Mouse (Mus musculus): ENCODE measurements around the gene Igfbp1. TPM values are rescaled to one million over a fixed set of nuclear protein-coding genes. Genes with fewer than 3 reads are reported as not detected.
"Not testable (repeated sequence)": the region's sequence is repeated elsewhere in the genome, so short reads cannot be mapped to it uniquely, and the experiment has no call there.

Igfbp1 gene
- polyA plus RNA-seq, 1 experiment from 2014 or later: 0.31 TPM

DNA sequence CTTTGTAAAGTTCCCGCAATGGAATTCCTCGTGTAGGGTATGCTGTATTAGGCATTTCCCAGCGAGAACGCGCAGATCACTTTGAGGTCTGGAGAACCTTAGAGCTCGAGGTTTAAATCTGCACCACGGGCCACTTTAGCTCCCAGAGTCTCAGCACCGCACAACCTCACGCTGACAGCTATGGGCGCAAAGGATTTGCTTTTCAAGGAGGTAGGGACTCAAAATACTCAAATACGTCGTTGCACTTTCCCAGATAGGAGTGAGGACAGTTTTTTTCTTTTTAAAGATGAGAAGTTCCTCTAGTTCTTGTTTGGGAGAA, 16.7 kb downstream of the Igfbp1 start:
- no peak for ATAC-seq (ENCODE audit: insufficient number of reproducible peaks, insufficient read depth, low FRiP score, low TSS enrichment, low read depth)
- Histone ChIP-seq H3K27ac (no peak overlapping the region; the same call in 1 of the 2 replicates), H3K9me3 (no peaks in the 10 kb centered on the region), H3K4me2 (peak overlapping the region; percentile 94), H3K27me3 (peaks cover 33% of the 10 kb centered on the region), H3K9ac (peak overlapping the region; percentile 81; the same call in 1 of the 2 replicates), H3K36me3 (peaks cover 6% of the 10 kb centered on the region), H3K4me3 (peak overlapping the region; percentile 67), H3K4me1 (peaks cover 42% of the 10 kb centered on the region)
- 1% methylated on average over 12 of the region's 12 CpGs for WGBS

DNA sequence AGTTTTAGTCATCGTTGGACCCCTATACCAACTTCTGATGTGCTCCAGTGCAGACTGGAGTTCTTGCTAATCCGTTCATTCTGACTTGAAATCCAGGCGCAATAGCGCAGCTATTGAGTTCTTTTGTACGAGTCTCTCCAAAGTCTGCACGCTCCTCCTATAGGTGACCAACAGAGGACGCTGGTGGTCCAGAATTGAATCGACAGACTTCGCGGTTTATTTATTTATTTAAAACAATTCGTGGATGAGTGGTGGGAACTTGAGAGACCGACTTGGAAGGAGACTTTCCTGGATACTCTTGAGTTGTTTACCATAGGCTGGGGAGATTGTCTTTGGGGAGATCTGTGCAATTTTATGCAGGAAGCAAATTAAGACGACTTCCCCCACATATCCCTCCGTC, 17.2 kb downstream of the Igfbp1 start:
- ATAC-seq (ENCODE audit: insufficient number of reproducible peaks, insufficient read depth, low FRiP score, low TSS enrichment, low read depth): no peak

GRCm38 (mm10) chr11:7215703-7216102, 18.1 kb downstream of the Igfbp1 start:
- H3K27me3 ChIP-seq: peaks cover 33% of the 10 kb centered on the region
- H3K36me3 ChIP-seq: no peaks in the 10 kb centered on the region
- H3K4me1 ChIP-seq: peaks cover 39% of the 10 kb centered on the region
- no peak overlapping the region for H3K4me2 ChIP-seq
- no peak overlapping the region for H3K4me3 ChIP-seq
- WGBS: 7% methylated on average over 8 of the region's 8 CpGs
- H3K9me3 ChIP-seq: no peaks in the 10 kb centered on the region
- no peak for ATAC-seq (ENCODE audit: insufficient number of reproducible peaks, insufficient read depth, low FRiP score, low TSS enrichment, low read depth)
- H3K27ac ChIP-seq: no peak overlapping the region
- no peak overlapping the region for H3K9ac ChIP-seq

More for the DNA sequence above, 17.2 kb downstream of the Igfbp1 start:
- H3K4me1 ChIP-seq: peaks cover 42% of the 10 kb centered on the region
- H3K27me3 ChIP-seq: peaks cover 33% of the 10 kb centered on the region
- no peak overlapping the region for H3K9ac ChIP-seq
- peak overlapping the region; percentile 67; the same call in 1 of the 2 replicates for H3K4me3 ChIP-seq
- peak overlapping the region; percentile 94 for H3K4me2 ChIP-seq
- H3K27ac ChIP-seq: no peak overlapping the region
- no peaks in the 10 kb centered on the region for H3K9me3 ChIP-seq
- 0 out of 2 replicates have a peak, but pooled peaks cover 1% of the 10 kb centered on the region for H3K36me3 ChIP-seq
- 5% methylated on average over 14 of the region's 14 CpGs for WGBS

- WGBS: 77% methylated on average over 8 of the region's 8 CpGs
Observed at GRCm38 (mm10) chr11:7221826-7222225, 24.2 kb downstream of the Igfbp1 start.

DNA sequence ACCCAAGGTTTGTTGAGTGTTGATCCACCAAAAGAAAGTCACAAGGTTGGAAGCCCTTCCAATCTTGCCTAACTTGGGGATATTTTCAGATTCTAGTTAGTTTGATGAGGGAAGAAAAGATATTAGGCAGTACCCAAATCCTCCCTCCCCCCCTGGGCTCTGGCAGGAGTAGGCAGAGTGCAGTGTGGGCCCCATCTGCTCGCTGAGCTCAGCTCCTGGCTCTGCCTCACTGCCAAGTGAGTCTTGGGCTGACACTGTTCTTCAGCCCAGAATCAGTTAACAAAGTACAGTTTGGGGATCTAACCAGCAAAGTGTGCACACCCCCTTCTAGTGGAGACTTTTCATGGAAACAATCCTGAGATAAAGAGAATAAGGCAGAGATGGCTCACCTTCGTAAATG, 28.6 kb downstream of the Igfbp1 start:
- ATAC-seq (ENCODE audit: insufficient number of reproducible peaks, insufficient read depth, low FRiP score, low TSS enrichment, low read depth): no peak
- peak overlapping the region; percentile 66; the same call in 1 of the 2 replicates for H3K27ac ChIP-seq
- no peak overlapping the region for H3K4me2 ChIP-seq
- peaks cover 29% of the 10 kb centered on the region for H3K4me1 ChIP-seq
- no peaks in the 10 kb centered on the region for H3K9me3 ChIP-seq
- WGBS: 55% methylated on average over 2 of the region's 2 CpGs
- H3K9ac ChIP-seq: no peak overlapping the region
- H3K36me3 ChIP-seq: no peaks in the 10 kb centered on the region
- H3K4me3 ChIP-seq: no peak overlapping the region
- H3K27me3 ChIP-seq: no peaks in the 10 kb centered on the region

More at GRCm38 (mm10) chr11:7221826-7222225, 24.2 kb downstream of the Igfbp1 start:
- H3K9me3 ChIP-seq; ATAC-seq (ENCODE audit: insufficient number of reproducible peaks, insufficient read depth, low FRiP score, low TSS enrichment, low read depth); H3K4me2 ChIP-seq; H3K27ac ChIP-seq; H3K4me3 ChIP-seq; H3K9ac ChIP-seq; H3K27me3 ChIP-seq; H3K36me3 ChIP-seq: not testable (repeated sequence)
- H3K4me1 ChIP-seq: peaks cover 19% of the 10 kb centered on the region

- Histone ChIP-seq H3K9ac (0 out of 2 replicates have a peak overlapping the region, but pooled peaks have one; percentile 11), H3K4me3 (no peak overlapping the region), H3K27ac (peak overlapping the region; percentile 66), H3K4me1 (peaks cover 29% of the 10 kb centered on the region), H3K4me2 (no peak overlapping the region), H3K36me3 (no peaks in the 10 kb centered on the region), H3K27me3 (no peaks in the 10 kb centered on the region), H3K9me3 (no peaks in the 10 kb centered on the region)
- peak; percentile 74; the same call in 1 of the 2 replicates for ATAC-seq (ENCODE audit: insufficient number of reproducible peaks, insufficient read depth, low FRiP score, low TSS enrichment, low read depth)
- WGBS: 55% methylated on average over 7 of the region's 7 CpGs
Observed at GRCm38 (mm10) chr11:7226810-7227550, 29.4 kb downstream of the Igfbp1 start.

DNA sequence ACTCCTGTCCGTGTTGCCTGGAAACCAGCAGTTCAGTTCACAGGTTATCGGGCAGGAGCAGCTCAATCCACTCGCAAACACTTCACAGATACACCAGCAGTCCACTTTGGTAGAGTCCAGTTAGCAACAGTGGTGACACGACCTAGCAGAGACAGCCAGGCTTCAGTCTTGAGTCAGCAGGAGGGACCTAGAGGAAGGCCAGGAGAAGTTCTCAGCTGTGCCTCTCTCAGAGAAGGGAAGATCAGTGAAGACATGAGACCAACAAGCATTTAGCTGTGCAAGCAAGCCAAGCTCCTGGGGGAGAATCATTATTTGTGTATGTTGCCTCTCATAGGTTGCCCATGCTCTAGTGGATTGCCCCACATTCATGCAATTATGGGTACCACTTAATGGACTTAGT, 30.5 kb downstream of the Igfbp1 start:
- H3K36me3 ChIP-seq: no peaks in the 10 kb centered on the region
- ATAC-seq (ENCODE audit: insufficient number of reproducible peaks, insufficient read depth, low FRiP score, low TSS enrichment, low read depth): no peak
- no peaks in the 10 kb centered on the region for H3K9me3 ChIP-seq
- H3K9ac ChIP-seq: no peak overlapping the region
- no peak overlapping the region for H3K4me3 ChIP-seq
- H3K4me1 ChIP-seq: peaks cover 24% of the 10 kb centered on the region
- H3K27ac ChIP-seq: peak overlapping the region; percentile 51; the same call in 1 of the 2 replicates
- no peak overlapping the region for H3K4me2 ChIP-seq
- WGBS: 89% methylated on average over 4 of the region's 4 CpGs
- H3K27me3 ChIP-seq: no peaks in the 10 kb centered on the region

DNA sequence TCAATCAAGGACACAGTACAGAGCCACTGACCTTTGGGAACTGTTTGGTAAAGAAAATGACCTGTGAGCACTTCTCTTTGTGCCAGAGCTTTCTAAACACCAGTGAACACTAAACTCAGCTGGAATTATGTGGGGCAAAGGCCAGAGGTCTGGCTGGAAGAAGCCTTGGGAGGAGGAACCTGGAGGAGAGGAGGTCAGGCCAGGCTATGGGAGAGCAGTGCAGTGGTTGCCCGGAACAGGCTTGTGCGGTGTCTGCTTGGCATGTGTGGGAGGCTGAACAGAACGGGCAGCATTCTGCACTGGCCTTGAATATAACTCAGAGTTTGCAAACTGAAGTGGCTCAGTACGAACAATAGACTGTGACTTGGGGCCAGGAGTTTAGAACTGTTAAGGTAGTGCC, 32.4 kb downstream of the Igfbp1 start:
- Histone ChIP-seq H3K4me3 (no peak overlapping the region), H3K9ac (no peak overlapping the region), H3K27ac (no peak overlapping the region), H3K27me3 (no peaks in the 10 kb centered on the region), H3K4me1 (peaks cover 21% of the 10 kb centered on the region), H3K9me3 (no peaks in the 10 kb centered on the region), H3K36me3 (no peaks in the 10 kb centered on the region), H3K4me2 (no peak overlapping the region)
- WGBS: 75% methylated on average over 4 of the region's 4 CpGs
- no peak for ATAC-seq (ENCODE audit: insufficient number of reproducible peaks, insufficient read depth, low FRiP score, low TSS enrichment, low read depth)

DNA sequence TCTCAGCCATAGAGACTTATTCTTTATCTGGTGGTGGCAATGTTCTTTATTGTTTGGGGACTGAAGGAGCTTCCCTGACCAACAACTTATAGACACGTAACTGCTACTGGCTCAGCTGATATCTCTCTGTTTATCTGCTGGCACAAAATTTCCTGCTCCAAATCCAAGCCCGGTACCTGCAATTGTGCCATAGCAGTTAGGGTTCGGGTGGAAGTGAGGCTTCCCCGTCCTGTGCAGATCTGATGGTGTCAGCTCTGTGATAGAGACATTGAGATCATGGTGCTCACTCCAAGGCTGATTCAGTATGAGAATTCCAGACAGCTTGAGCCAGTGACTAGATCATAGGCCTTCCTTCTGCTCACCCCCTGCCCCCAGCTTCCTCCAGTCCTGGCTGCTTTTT, 34.4 kb downstream of the Igfbp1 start:
- H3K4me2 ChIP-seq: no peak overlapping the region
- no peak overlapping the region for H3K9ac ChIP-seq
- 93% methylated on average over 4 of the region's 4 CpGs for WGBS
- H3K27ac ChIP-seq: no peak overlapping the region
- H3K4me1 ChIP-seq: peaks cover 8% of the 10 kb centered on the region
- H3K36me3 ChIP-seq: no peaks in the 10 kb centered on the region
- H3K4me3 ChIP-seq: no peak overlapping the region
- no peaks in the 10 kb centered on the region for H3K27me3 ChIP-seq
- no peak for ATAC-seq (ENCODE audit: insufficient number of reproducible peaks, insufficient read depth, low FRiP score, low TSS enrichment, low read depth)
- no peaks in the 10 kb centered on the region for H3K9me3 ChIP-seq

GRCm38 (mm10) chr11:7233333-7233732, 35.8 kb downstream of the Igfbp1 start:
- H3K4me1 ChIP-seq: peaks cover 7% of the 10 kb centered on the region
- no peak overlapping the region for H3K27ac ChIP-seq
- H3K4me3 ChIP-seq: no peak overlapping the region
- no peaks in the 10 kb centered on the region for H3K9me3 ChIP-seq
- H3K36me3 ChIP-seq: no peaks in the 10 kb centered on the region
- H3K4me2 ChIP-seq: no peak overlapping the region
- whole genome bisulfite sequencing: 89% methylated on average over 2 of the region's 2 CpGs
- no peak overlapping the region for H3K9ac ChIP-seq
- H3K27me3 ChIP-seq: no peaks in the 10 kb centered on the region
- no peak for ATAC-seq (ENCODE audit: insufficient number of reproducible peaks, insufficient read depth, low FRiP score, low TSS enrichment, low read depth)

GRCm38 (mm10) chr11:7234436-7234835, 36.9 kb downstream of the Igfbp1 start:
- no peak for ATAC-seq (ENCODE audit: insufficient number of reproducible peaks, insufficient read depth, low FRiP score, low TSS enrichment, low read depth)
- Histone ChIP-seq H3K9ac (no peak overlapping the region), H3K27ac (no peak overlapping the region), H3K4me1 (peaks cover 7% of the 10 kb centered on the region), H3K4me2 (no peak overlapping the region), H3K27me3 (no peaks in the 10 kb centered on the region), H3K36me3 (no peaks in the 10 kb centered on the region), H3K4me3 (no peak overlapping the region), H3K9me3 (no peaks in the 10 kb centered on the region)
- WGBS: 50% methylated on average over 1 of the region's 1 CpGs

- H3K4me2 ChIP-seq: no peak overlapping the region
- no peak overlapping the region for H3K4me3 ChIP-seq
- no peaks in the 10 kb centered on the region for H3K27me3 ChIP-seq
- H3K36me3 ChIP-seq: no peaks in the 10 kb centered on the region
- ATAC-seq (ENCODE audit: insufficient number of reproducible peaks, insufficient read depth, low FRiP score, low TSS enrichment, low read depth): no peak
- H3K9ac ChIP-seq: no peak overlapping the region
- H3K9me3 ChIP-seq: no peaks in the 10 kb centered on the region
- 30% methylated on average over 3 of the region's 3 CpGs for WGBS
- H3K4me1 ChIP-seq: peaks cover 7% of the 10 kb centered on the region
- no peak overlapping the region for H3K27ac ChIP-seq
Observed at GRCm38 (mm10) chr11:7234981-7235609, 37.5 kb downstream of the Igfbp1 start.

All from embryonic facial prominence, embryonic 13.5 days (tissue).